Mouse (Mus musculus): ENCODE data around the gene Col7a1. TPM values are rescaled to one million over a fixed set of nuclear protein-coding genes. Genes with fewer than 3 reads are reported as not detected.

The Col7a1 gene
- polyA plus RNA-seq, 1 experiment from 2014 or later = 26.0 TPM

DNA sequence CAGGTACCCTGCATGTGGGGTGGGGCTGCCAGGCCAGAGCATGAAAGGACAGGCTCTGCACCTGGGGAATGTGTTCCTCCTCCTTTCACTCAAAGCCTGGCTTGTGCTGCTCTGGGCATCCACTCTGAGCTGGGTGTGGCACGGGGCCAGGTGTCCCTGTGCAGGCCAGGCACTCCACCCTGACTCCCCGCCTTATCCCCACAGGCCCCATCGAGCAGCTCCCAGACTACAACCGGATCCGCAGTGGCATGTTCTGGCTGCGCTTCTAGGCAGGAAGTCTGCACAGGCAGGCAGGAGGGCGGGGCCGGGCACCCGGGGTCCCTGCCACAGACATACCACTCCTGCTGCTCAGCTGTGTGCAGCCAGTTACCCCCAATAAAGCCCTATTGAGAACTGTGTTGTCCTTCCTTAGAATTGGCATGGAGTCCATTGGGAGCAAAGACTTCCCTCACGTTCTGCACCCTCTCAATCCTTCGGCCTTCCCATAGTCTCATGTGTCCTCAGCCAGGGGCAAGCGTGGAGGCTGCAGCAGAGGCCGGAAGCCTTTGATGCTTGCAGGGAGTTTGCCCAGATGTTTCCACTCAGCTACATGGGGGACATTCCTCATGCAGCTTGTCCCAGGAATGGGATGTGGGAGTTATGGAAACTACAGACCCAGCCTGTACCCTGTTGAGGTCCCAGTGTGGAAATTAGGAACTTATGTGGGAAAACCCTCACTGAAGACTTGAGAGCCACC is 4.0 kb upstream of the Col7a1 start:
- Histone ChIP-seq H3K9me3 (no peaks in the 10 kb centered on the region), H3K4me1 (peaks cover 57% of the 10 kb centered on the region), H3K9ac (peak overlapping the region; percentile 52), H3K4me2 (peak overlapping the region; percentile 33), H3K4me3 (0 out of 2 replicates have a peak overlapping the region, but pooled peaks have one; percentile 3), H3K27me3 (peaks cover 11% of the 10 kb centered on the region), H3K27ac (peak overlapping the region; percentile 98), H3K36me3 (peaks cover 71% of the 10 kb centered on the region)
- ATAC-seq (ENCODE audit: insufficient number of reproducible peaks, insufficient read depth, low FRiP score, low TSS enrichment, low read depth) = peak; percentile 84
- WGBS = 20% methylated on average over 13 of the region's 13 CpGs

DNA sequence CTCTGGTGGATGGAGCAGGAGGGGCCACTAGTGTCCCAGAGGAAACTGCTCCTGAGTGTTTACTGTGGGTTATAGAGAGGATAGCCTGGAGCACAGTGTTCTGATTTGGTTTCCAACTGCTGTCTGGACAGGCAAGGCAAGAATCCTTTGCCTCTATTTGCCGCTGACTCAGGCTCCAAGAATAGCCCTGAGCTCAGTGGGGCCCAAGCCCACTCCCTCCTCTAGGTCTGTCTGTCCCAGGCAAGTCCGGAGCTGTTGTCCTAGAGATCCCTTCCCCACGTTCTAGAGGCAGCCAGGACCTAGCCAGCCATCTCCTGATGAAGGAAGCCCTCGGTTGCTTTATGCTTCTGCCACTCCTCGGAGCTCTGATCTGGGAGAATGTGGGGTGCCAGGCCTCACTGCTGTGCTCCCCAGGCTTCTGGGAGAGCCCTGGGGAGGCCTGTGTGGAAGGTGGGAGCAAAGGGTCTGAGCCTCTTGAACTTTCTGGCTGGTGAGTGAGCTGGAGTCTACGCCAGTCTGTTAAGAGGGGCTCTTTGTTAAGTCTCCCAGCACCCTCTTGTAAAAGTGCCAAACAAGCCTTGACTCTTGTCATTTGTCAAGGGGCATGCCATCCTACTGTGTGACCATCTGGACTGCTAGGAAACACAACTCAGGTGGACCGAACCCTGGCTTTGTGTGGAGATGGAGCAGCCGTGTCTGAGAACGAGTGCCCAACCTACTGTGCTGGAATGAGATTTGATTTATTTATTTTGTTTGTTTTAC is 3.2 kb upstream of the Col7a1 start:
- Histone ChIP-seq H3K9ac (peak overlapping the region; percentile 52), H3K4me2 (peak overlapping the region; percentile 33), H3K9me3 (no peaks in the 10 kb centered on the region), H3K4me1 (peaks cover 64% of the 10 kb centered on the region), H3K4me3 (no peak overlapping the region), H3K27me3 (peaks cover 11% of the 10 kb centered on the region), H3K27ac (peak overlapping the region; percentile 98), H3K36me3 (peaks cover 63% of the 10 kb centered on the region)
- 61% methylated on average over 9 of the region's 9 CpGs for WGBS
- ATAC-seq (ENCODE audit: insufficient number of reproducible peaks, insufficient read depth, low FRiP score, low TSS enrichment, low read depth) = no peak

DNA sequence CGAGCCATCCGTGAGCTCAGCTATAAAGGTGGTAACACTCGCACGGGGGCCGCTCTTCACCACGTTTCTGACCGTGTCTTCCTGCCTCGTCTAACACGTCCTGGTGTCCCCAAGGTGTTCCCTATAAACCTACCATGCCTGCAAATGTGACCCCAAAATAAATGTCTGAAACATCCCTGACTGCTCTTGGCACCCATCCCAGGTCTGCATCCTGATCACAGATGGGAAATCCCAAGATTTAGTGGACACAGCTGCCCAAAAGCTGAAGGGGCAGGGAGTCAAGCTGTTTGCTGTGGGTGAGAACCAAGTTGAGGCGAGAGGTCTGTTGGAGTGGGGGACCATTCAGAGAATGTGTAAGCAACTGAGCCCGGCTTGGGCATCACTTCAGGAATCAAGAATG is 1.9 kb downstream of the Col7a1 start:
- no peak overlapping the region for H3K9ac ChIP-seq
- H3K9me3 ChIP-seq = no peaks in the 10 kb centered on the region
- H3K27ac ChIP-seq = no peak overlapping the region
- no peak overlapping the region for H3K4me2 ChIP-seq
- 88% methylated on average over 11 of the region's 11 CpGs for WGBS
- H3K27me3 ChIP-seq = peaks cover 11% of the 10 kb centered on the region
- no peak for ATAC-seq (ENCODE audit: insufficient number of reproducible peaks, insufficient read depth, low FRiP score, low TSS enrichment, low read depth)
- no peak overlapping the region for H3K4me3 ChIP-seq
- peaks cover 16% of the 10 kb centered on the region for H3K36me3 ChIP-seq
- H3K4me1 ChIP-seq = peaks cover 36% of the 10 kb centered on the region

DNA sequence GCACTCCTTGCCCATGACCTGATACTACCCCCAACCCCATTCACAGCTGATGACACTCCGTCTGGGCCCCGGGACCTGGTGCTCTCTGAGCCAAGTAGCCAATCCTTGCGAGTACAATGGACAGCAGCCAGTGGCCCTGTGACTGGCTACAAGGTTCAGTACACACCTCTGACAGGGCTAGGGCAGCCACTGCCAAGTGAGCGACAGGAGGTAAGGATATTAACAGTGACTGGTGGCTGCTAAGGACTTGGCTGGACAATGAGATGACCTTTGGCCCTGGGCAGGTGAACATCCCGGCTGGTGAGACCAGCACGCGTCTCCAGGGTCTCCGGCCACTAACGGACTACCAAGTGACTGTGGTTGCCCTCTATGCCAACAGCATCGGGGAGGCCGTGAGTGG is 2.5 kb downstream of the Col7a1 start:
- peaks cover 31% of the 10 kb centered on the region for H3K4me1 ChIP-seq
- no peak for ATAC-seq (ENCODE audit: insufficient number of reproducible peaks, insufficient read depth, low FRiP score, low TSS enrichment, low read depth)
- H3K9ac ChIP-seq = no peak overlapping the region
- peaks cover 13% of the 10 kb centered on the region for H3K36me3 ChIP-seq
- peaks cover 11% of the 10 kb centered on the region for H3K27me3 ChIP-seq
- no peak overlapping the region for H3K27ac ChIP-seq
- H3K9me3 ChIP-seq = no peaks in the 10 kb centered on the region
- no peak overlapping the region for H3K4me3 ChIP-seq
- 92% methylated on average over 11 of the region's 11 CpGs for WGBS
- no peak overlapping the region for H3K4me2 ChIP-seq

DNA sequence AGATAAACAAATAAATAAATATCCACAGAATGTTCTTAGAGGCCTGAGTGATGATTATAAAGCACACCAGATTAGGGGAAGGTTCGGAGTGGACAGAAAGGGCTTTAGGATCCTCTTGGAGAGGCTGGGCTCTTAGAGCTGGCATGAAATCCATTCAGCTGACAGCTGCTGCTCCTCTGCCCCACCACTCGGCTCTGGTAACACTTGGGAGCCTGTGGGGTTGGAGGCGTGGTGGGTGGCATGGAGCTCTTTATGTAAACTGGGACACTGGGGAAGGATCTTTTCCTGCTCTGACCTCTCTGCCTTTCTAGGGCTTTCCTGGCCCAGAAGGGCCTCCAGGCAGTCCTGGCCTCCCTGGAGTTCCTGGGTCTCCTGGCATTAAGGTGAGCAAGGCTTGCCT is 10.2 kb downstream of the Col7a1 start:
- no peaks in the 10 kb centered on the region for H3K9me3 ChIP-seq
- WGBS = 72% methylated on average over 3 of the region's 3 CpGs
- no peak for ATAC-seq (ENCODE audit: insufficient number of reproducible peaks, insufficient read depth, low FRiP score, low TSS enrichment, low read depth)
- H3K27me3 ChIP-seq = no peaks in the 10 kb centered on the region
- no peak overlapping the region for H3K4me2 ChIP-seq
- H3K27ac ChIP-seq = no peak overlapping the region
- no peak overlapping the region for H3K9ac ChIP-seq
- H3K36me3 ChIP-seq = peaks cover 62% of the 10 kb centered on the region
- H3K4me3 ChIP-seq = no peak overlapping the region
- H3K4me1 ChIP-seq = no peaks in the 10 kb centered on the region

DNA sequence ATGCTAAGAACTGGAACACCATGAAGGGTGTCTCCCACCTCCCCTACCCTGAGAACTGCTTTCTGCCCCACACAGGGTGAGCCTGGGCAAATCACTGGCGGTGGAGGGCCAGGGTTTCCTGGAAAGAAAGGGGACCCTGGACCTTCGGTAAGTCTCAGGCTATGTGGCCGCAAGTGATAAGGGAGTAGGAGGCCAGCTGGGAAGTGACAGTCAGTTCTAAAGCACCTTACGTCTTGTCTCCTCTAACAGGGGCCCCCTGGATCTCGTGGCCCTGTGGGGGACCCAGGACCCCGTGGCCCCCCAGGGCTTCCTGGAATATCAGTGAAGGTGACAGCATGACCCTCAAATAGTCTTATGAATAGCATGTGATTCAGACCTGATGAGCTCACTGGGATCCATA is 11.0 kb downstream of the Col7a1 start:
- no peaks in the 10 kb centered on the region for H3K9me3 ChIP-seq
- ATAC-seq (ENCODE audit: insufficient number of reproducible peaks, insufficient read depth, low FRiP score, low TSS enrichment, low read depth) = no peak
- no peak overlapping the region for H3K4me2 ChIP-seq
- H3K36me3 ChIP-seq = peaks cover 69% of the 10 kb centered on the region
- no peak overlapping the region for H3K4me3 ChIP-seq
- no peaks in the 10 kb centered on the region for H3K27me3 ChIP-seq
- H3K27ac ChIP-seq = no peak overlapping the region
- WGBS = 83% methylated on average over 6 of the region's 6 CpGs
- no peak overlapping the region for H3K9ac ChIP-seq
- no peaks in the 10 kb centered on the region for H3K4me1 ChIP-seq

DNA sequence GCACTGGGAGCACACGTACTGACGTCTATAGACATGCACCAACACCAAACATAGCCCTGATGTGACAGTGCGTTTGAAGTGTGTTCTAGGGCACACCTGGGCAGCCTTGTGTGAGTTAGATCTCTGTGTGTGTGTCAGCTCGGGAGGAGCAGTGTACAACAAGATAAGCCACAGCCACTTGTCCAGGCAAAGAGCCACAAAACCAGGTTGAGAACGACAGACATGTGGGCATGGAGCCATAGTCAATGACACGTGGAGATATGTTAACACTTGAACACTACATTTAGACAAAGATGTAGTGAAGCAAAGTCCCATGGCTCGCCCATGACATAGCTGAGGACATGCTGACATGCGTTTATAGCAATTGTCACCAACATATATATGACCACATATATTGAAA is 17.2 kb downstream of the Col7a1 start:
- peaks cover 68% of the 10 kb centered on the region for H3K36me3 ChIP-seq
- 85% methylated on average over 8 of the region's 8 CpGs for WGBS
- no peak overlapping the region for H3K4me2 ChIP-seq
- no peak overlapping the region for H3K27ac ChIP-seq
- H3K9ac ChIP-seq = no peak overlapping the region
- no peak for ATAC-seq (ENCODE audit: insufficient number of reproducible peaks, insufficient read depth, low FRiP score, low TSS enrichment, low read depth)
- no peaks in the 10 kb centered on the region for H3K4me1 ChIP-seq
- H3K27me3 ChIP-seq = no peaks in the 10 kb centered on the region
- H3K4me3 ChIP-seq = no peak overlapping the region
- no peaks in the 10 kb centered on the region for H3K9me3 ChIP-seq

DNA sequence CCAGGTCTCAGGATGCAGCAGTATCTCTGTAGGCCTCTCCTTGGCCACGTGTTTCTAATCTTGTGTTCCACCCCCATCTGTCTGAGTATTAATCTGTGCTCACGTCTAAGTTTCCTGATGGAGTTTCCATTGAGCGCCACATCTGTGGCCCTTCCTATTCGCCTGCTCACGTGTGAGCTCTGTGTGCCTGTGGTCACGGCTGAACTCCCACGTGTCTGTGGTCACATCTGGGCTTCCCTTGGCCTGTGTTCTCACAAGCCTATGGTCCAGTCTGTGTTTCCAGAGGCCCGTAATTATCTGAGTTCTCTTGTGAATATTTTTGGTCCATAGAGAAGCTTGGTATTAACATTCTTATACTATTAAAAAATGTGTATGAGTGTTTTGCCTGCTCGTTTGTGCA is 23.1 kb downstream of the Col7a1 start:
- no peaks in the 10 kb centered on the region for H3K4me1 ChIP-seq
- no peak for ATAC-seq (ENCODE audit: insufficient number of reproducible peaks, insufficient read depth, low FRiP score, low TSS enrichment, low read depth)
- H3K27ac ChIP-seq = no peak overlapping the region
- H3K36me3 ChIP-seq = peaks cover 64% of the 10 kb centered on the region
- no peaks in the 10 kb centered on the region for H3K27me3 ChIP-seq
- H3K4me3 ChIP-seq = no peak overlapping the region
- H3K9me3 ChIP-seq = no peaks in the 10 kb centered on the region
- no peak overlapping the region for H3K4me2 ChIP-seq
- 73% methylated on average over 9 of the region's 9 CpGs for WGBS
- no peak overlapping the region for H3K9ac ChIP-seq

DNA sequence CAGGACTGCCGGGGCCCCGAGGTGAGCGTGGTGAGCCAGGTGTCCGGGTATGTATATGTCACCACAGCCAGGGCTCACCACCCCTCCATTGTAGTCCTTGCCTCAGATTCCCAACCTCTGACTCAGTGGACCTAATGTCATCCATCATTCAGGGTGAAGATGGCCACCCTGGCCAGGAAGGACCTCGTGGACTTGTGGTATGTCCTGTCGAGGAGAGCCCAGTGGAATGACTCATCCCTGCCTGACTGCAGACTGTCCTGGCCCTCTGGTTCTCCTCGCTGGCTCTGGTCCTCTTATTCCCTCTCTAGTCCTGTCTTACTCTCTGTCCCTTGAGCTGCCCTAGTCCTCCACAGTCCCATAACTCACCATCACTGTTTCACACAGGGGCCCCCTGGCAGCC is 24.6 kb downstream of the Col7a1 start:
- Histone ChIP-seq H3K4me1 (no peaks in the 10 kb centered on the region), H3K27me3 (no peaks in the 10 kb centered on the region), H3K27ac (no peak overlapping the region), H3K9me3 (no peaks in the 10 kb centered on the region), H3K4me3 (no peak overlapping the region), H3K4me2 (no peak overlapping the region), H3K36me3 (peaks cover 65% of the 10 kb centered on the region), H3K9ac (no peak overlapping the region)
- no peak for ATAC-seq (ENCODE audit: insufficient number of reproducible peaks, insufficient read depth, low FRiP score, low TSS enrichment, low read depth)
- WGBS = 82% methylated on average over 7 of the region's 7 CpGs

DNA sequence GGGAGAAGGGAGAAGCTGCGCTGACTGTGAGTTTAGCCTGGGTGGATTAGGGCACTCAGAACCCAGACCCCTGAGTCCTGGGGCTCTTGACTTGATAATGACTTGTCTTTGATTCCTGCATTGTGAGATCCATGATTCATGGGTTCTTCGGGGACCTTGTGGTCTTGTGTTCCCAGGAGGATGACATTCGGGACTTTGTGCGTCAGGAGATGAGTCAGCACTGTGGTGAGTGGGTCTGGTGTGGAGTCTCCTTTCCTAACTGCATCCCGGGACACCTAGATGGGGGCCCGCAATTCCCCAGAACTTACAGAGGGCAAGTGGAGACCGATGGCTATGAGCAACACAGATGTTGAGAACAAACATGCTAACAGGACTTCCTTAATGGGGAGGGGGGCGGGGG is 29.1 kb downstream of the Col7a1 start:
- Histone ChIP-seq H3K36me3 (peaks cover 45% of the 10 kb centered on the region), H3K9ac (no peak overlapping the region), H3K27ac (no peak overlapping the region), H3K4me3 (no peak overlapping the region), H3K27me3 (no peaks in the 10 kb centered on the region), H3K9me3 (no peaks in the 10 kb centered on the region), H3K4me2 (no peak overlapping the region), H3K4me1 (peaks cover 2% of the 10 kb centered on the region)
- 83% methylated on average over 8 of the region's 8 CpGs for WGBS
- ATAC-seq (ENCODE audit: insufficient number of reproducible peaks, insufficient read depth, low FRiP score, low TSS enrichment, low read depth) = no peak

DNA sequence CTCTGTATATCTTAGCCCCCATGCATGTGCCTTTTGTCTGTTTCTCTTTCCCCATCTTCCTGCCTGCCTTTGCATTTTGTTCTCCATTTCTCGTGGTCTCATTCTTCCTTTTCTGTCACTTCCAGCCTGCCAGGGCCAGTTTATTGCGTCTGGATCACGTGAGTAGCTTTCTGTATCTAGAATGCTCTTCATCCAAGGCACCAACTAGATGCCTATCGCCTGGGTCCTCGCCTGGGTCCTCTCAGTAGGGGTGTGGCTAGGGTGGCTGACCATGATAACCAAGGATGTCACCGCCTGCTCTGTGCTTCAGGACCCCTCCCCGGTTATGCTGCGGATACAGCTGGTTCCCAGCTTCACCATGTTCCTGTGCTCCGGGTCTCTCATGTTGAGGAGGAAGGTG is 29.8 kb downstream of the Col7a1 start:
- Histone ChIP-seq H3K9me3 (no peaks in the 10 kb centered on the region), H3K4me2 (no peak overlapping the region), H3K9ac (no peak overlapping the region), H3K4me3 (no peak overlapping the region), H3K4me1 (peaks cover 9% of the 10 kb centered on the region), H3K36me3 (peaks cover 39% of the 10 kb centered on the region), H3K27me3 (no peaks in the 10 kb centered on the region), H3K27ac (no peak overlapping the region)
- no peak for ATAC-seq (ENCODE audit: insufficient number of reproducible peaks, insufficient read depth, low FRiP score, low TSS enrichment, low read depth)
- WGBS = 81% methylated on average over 9 of the region's 9 CpGs

DNA sequence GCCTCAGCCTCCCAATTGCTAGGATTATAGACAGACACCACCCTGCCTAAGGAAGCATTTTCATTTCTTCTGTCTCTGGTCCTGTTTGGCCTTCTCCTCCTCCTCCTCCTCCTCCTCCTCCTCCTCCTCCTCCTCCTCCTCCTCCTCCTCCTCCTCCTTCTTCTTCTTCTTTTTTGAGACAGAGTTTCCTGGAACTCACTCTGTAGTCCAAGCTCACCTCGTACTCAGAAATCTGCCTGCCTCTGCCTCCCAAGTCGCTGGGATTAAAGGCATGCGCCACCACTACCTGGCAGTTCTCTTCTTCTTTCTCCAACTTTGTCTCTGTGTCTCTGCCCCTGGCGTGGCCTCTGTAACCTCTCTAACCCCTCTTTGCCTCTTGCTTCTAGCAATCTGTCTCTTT is 32.3 kb downstream of the Col7a1 start, which contains the start of gene Ucn2:
Gene Ucn2 (plus strand): TSS at position 301 of the 400 bp plus-strand sequence.
- Histone ChIP-seq H3K9ac (no peak within 1 kb of the TSS), H3K27me3 (no peaks in the 10 kb centered on the region), H3K36me3 (peaks cover 23% of the 10 kb centered on the region), H3K4me2 (no peak within 1 kb of the TSS), H3K4me1 (peaks cover 33% of the 10 kb centered on the region), H3K4me3 (no peak within 1 kb of the TSS), H3K27ac (no peak within 1 kb of the TSS), H3K9me3 (no peaks in the 10 kb centered on the region)
- 82% methylated on average over 3 of the region's 4 CpGs for WGBS
- no peak for ATAC-seq (ENCODE audit: insufficient number of reproducible peaks, insufficient read depth, low FRiP score, low TSS enrichment, low read depth)
